Comparison of ENCODE assay signal across 7 mouse cellular contexts in genomic region chr2:38530955-38531381, GRCm38 (mm10). TPM values are rescaled to one million over a fixed set of nuclear protein-coding genes. Genes with fewer than 3 reads are reported as not detected.
DNase-seq lines count a peak whose midpoint lies in the region; ATAC-seq lines count a peak whose summit lies in the region.

No protein-coding gene starts in this region.

- no peaks in the 10 kb centered on the region for H3K36me3 ChIP-seq in embryonic facial prominence, embryonic 14.5 days (ENCODE audit: control insufficient read depth, insufficient read depth, low read length)
- H3K36me3 ChIP-seq in intestine, embryonic 15.5 days, result no peaks in the 10 kb centered on the region

- peaks cover 40% of the 10 kb centered on the region for H3K4me1 ChIP-seq in embryonic facial prominence, embryonic 14.5 days (ENCODE audit: control insufficient read depth, insufficient read depth, low read length)
- H3K4me1 ChIP-seq in intestine, embryonic 15.5 days (replicated peaks), result peaks cover 59% of the 10 kb centered on the region

- no peak overlapping the region for H3K4me2 ChIP-seq in embryonic facial prominence, embryonic 14.5 days (ENCODE audit: low read depth, low read length)
- H3K4me2 ChIP-seq in intestine, embryonic 15.5 days (replicated peaks), result peak overlapping the region; percentile 33

- 0 out of 2 replicates have a peak overlapping the region, but pooled peaks have one; percentile 9 for H3K9ac ChIP-seq in embryonic facial prominence, embryonic 14.5 days (ENCODE audit: low read depth, low read length)
- peak overlapping the region; percentile 1; the same call in 1 of the 2 replicates for H3K9ac ChIP-seq in intestine, embryonic 15.5 days

- WGBS in embryonic facial prominence, embryonic 14.5 days, result 32% methylated on average over 6 of the region's 6 CpGs
- WGBS in intestine, embryonic 15.5 days, result 16% methylated on average over 6 of the region's 6 CpGs

- no peak overlapping the region for H3K4me3 ChIP-seq in embryonic facial prominence, embryonic 14.5 days (ENCODE audit: low read depth, low read length)
- H3K4me3 ChIP-seq in intestine, embryonic 15.5 days (replicated peaks), result no peak overlapping the region

- H3K9me3 ChIP-seq in embryonic facial prominence, embryonic 14.5 days (ENCODE audit: control insufficient read depth, low read length), result no peaks in the 10 kb centered on the region
- H3K9me3 ChIP-seq in intestine, embryonic 15.5 days, result no peaks in the 10 kb centered on the region

- peak; percentile 35 for ATAC-seq in embryonic facial prominence, embryonic 14.5 days (ENCODE audit: low read depth)
- ATAC-seq in intestine, embryonic 15.5 days, result peak; percentile 92

- no peaks in the 10 kb centered on the region for H3K27me3 ChIP-seq in embryonic facial prominence, embryonic 14.5 days (replicated peaks; ENCODE audit: control insufficient read depth, insufficient read depth, low read length)
- H3K27me3 ChIP-seq in intestine, embryonic 15.5 days (replicated peaks), result no peaks in the 10 kb centered on the region

- DNase-seq in NIH3T3 (ENCODE audit: low read depth), result peak; percentile 68
- DNase-seq in embryonic facial prominence, embryonic 14.5 days (ENCODE audit: low spot score), result peak; percentile 81
- peak; percentile 65 to 76 for DNase-seq in lung, adult 18-20 months
- no peak for DNase-seq in thymus, postnatal 0 days (ENCODE audit: low spot score)
- no peak for DNase-seq in testis, postnatal 14 days (ENCODE audit: low spot score)
- DNase-seq in embryo, embryonic 10.5 days (ENCODE audit: low spot score), result no peak

- H3K27ac ChIP-seq in embryonic facial prominence, embryonic 14.5 days (replicated peaks; ENCODE audit: low read depth, low read length), result peak overlapping the region; percentile 22; the same call in 1 of the 2 replicates
- H3K27ac ChIP-seq in intestine, embryonic 15.5 days, result peak overlapping the region; percentile 84

RNA-seq across cellular contexts. Expression of gene Nek6, which starts 19.5 kb away (rescaled TPM):
- polyA plus RNA-seq in embryonic facial prominence, embryonic 14.5 days (2014; fragmentation: Nextera tagmentation; extraction: Ambion mirVana), result 95.1 and 117 TPM in 2 replicates
- polyA plus RNA-seq in intestine, embryonic 15.5 days (2015; fragmentation: Nextera tagmentation; extraction: Ambion mirVana), result 102 and 104 TPM in 2 replicates
- 13.4 and 14.5 TPM in 2 replicates for polyA plus RNA-seq in thymus, postnatal 0 days (2015; fragmentation: Nextera tagmentation; extraction: Ambion mirVana)

Comparison
In these comparisons a context has a peak if more than half of its experiments do, and no peak if none do; other contexts are left out.
1. DNase-seq: peak in NIH3T3 (single experiment), embryonic facial prominence, embryonic 14.5 days (single experiment) and lung, adult 18-20 months (2 of 2); none in thymus, postnatal 0 days (single experiment), testis, postnatal 14 days (single experiment) and embryo, embryonic 10.5 days (single experiment).